Mouse (Mus musculus) limb, embryonic 14.5 days (tissue): ENCODE data around the gene Lin7b. TPM values are rescaled to one million over a fixed set of nuclear protein-coding genes. Genes with fewer than 3 reads are reported as not detected.
A peak's percentile ranks its signal among the peaks of the same experiment; 100 is the strongest.

Experiments used
- ATAC-seq: fragments of 200-750 bp; cut with Nextera tagmentation; 2 replicates; pipeline ENCODE4 v1.8.0; 2017; ENCODE audit warnings: low read depth, moderate number of reproducible peaks, moderate TSS enrichment; ENCODE audit not compliant: low FRiP score
- DNase-seq: peaks from one replicate; pipeline ENCODE4 v3.0.0-alpha.2; 2015; ENCODE audit warnings: low spot score
- H3K27ac ChIP-seq: fragments of 300-500 bp; sonication (generic); replicated peaks from 2 replicates; pipeline ENCODE4 v1.5.1; 2014; ENCODE audit warnings: low read depth, mild to moderate bottlenecking, low read length, moderate library complexity, mixed read lengths
- H3K27me3 ChIP-seq: fragments of 300-500 bp; sonication (generic); 2 replicates; pipeline ENCODE4 v1.6.1; 2014; ENCODE audit warnings: low read length, mixed read lengths; ENCODE audit not compliant: control insufficient read depth, insufficient read depth
- H3K36me3 ChIP-seq: fragments of 300-500 bp; sonication (generic); 2 replicates; pipeline ENCODE4 v1.6.1; 2014; ENCODE audit warnings: mild to moderate bottlenecking, low read length, moderate library complexity, mixed read lengths; ENCODE audit not compliant: control insufficient read depth, insufficient read depth
- H3K4me1 ChIP-seq: fragments of 300-500 bp; sonication (generic); 2 replicates; pipeline ENCODE4 v1.6.1; 2014; ENCODE audit warnings: antibody characterized with exemption, low read length, mixed read lengths; ENCODE audit not compliant: control insufficient read depth, insufficient read depth
- H3K4me2 ChIP-seq: fragments of 300-500 bp; sonication (generic); replicated peaks from 2 replicates; pipeline ENCODE4 v1.6.1; 2014; ENCODE audit warnings: low read depth, mild to moderate bottlenecking, low read length, moderate library complexity; ENCODE audit not compliant: severe bottlenecking
- H3K4me3 ChIP-seq: fragments of 300-500 bp; sonication (generic); replicated peaks from 2 replicates; pipeline ENCODE4 v1.5.1; 2014; ENCODE audit warnings: low read length
- H3K9ac ChIP-seq: fragments of 300-500 bp; sonication (generic); 2 replicates; pipeline ENCODE4 v1.6.1; 2014; ENCODE audit warnings: mild to moderate bottlenecking, low read depth, low read length, moderate library complexity; ENCODE audit not compliant: severe bottlenecking
- H3K9me3 ChIP-seq: fragments of 300-500 bp; sonication (generic); 2 replicates; pipeline ENCODE4 v1.6.1; 2016; ENCODE audit warnings: low read length; ENCODE audit not compliant: control insufficient read depth
- POLR2A ChIP-seq: fragments of 200-500 bp; IDR thresholded peaks from 2 replicates; pipeline ENCODE4 v1.8.0; 2012; ENCODE audit warnings: inconsistent platforms, mild to moderate bottlenecking, moderate library complexity, borderline replicate concordance; ENCODE audit not compliant: insufficient read depth, insufficient read length; ENCODE audit errors: extremely low read depth
- WGBS: fragments of 180-500 bp; shearing (Covaris S2); extraction: QIAGEN DNeasy Blood & Tissue Kit; methylation state at CpG from one replicate; pipeline ENCODE4 v1.1.7; 2014; 5-methylcytosine and 5-hydroxymethylcytosine counted together
- polyA plus RNA-seq, 2 experiments: library from polyadenylated mRNA; depleted of rRNA in 1 of 2; stranded (reverse) in 1 of 2; unstranded in 1 of 2; fragments of >200 nt; fragmentation: Nextera tagmentation in 1 of 2; extraction: Ambion mirVana in 1 of 2; gene quantifications; 2 replicates each; pipeline versions ENCODE4 v1.2.1 to v1.2.3; 2012 to 2014

Lin7b gene
- polyA plus RNA-seq, 2 experiments = 1.7 to 4.7 TPM

DNA sequence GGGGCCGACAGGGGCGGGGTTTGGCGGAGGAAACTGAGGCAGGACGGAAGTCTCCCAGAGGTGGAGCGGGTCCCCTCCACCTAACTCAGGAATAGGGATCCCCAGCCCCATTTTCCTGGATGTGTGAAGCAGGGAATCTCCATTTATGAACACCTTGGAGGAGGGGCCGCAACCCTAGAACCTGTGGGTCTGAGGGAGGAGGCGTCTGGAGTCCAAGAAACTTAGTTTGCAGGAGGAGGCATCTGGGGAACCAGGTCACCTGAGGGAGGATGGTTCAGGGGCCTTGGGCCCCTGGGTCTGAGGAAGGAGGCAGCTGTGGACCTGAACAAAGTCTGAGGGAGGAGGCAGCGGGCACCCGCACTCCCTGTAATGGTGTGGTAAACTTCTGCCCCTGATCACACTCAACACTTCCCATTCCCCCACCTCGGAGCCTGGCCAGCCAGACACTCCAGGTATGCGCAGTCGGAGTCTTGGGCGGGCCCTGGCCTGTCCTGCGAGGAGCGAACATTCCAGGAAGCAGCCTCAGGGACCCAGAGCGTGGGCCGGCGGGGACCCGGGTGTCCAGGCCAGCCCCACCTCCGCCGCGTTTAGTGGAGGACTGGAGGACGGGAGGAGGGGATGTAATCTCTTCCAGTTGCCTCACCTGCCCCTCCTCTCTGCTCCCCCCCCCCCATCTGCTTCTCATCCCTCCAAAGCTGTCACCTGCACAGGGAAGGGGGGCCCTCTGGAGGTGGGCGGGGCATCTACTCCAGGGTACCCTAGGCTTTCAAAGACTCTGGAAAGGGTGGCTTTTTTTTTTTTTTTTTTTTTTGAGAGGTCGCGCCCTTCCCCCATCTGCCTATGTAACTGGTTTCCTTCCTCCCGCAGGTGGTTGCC lies 43.7 kb upstream of the Lin7b start:
- Histone ChIP-seq H3K9ac (peak overlapping the region; percentile 68), H3K27ac (no peak overlapping the region; the same call in 1 of the 2 replicates), H3K27me3 (peaks cover 62% of the 10 kb centered on the region), H3K36me3 (no peaks in the 10 kb centered on the region), H3K4me1 (peaks cover 4% of the 10 kb centered on the region), H3K9me3 (no peaks in the 10 kb centered on the region), H3K4me2 (peak overlapping the region; percentile 83), H3K4me3 (peak overlapping the region; percentile 58)
- DNase-seq (peak; percentile 18), ATAC-seq (peak; percentile 20)
- no peak for TF ChIP-seq POLR2A
- WGBS = 2% methylated on average over 21 of the region's 27 CpGs

DNA sequence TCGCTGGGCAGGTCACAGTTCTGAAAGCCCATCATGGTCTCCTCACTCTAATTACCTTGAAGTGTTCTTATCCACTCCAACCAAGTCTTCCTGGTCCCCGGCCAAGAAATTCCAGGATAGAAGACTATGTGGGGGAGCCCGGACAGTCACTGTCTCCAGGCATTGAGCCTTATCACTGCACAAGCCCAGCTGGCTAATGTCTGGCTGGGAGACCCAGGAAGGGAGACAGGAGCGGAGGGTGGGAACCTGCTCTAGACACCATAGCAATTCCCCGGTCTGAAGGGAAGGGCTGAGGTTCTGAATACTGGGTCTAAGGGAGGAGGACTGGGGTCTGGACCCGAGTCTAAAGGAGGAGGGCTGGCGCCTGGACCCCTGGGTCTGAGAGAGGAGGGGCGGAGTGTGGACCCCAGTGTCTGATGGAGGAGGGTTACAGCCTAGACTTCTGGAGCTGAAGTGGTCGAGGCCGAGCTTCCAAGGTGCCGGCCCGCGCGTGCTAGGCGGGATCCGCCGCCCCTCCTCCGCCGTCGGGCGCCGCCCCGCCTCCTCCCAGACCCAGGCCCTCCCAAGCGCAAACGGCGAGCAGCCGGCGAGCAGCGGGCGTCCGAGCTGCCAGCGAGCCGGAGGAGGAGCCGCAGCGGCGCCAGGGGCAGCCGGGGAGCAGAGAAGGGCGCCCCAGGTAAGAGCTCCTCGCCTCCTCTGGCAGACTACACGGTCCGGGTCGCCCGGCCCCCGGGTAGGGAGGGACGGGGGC lies 42.9 kb upstream of the Lin7b start, which contains the start of gene Ntf5:
TSS of gene Ntf5 (plus strand) at position 583 of the 751 bp plus-strand sequence.
- 5% methylated on average over 37 of the region's 45 CpGs for WGBS
- peak; percentile 58 for ATAC-seq

DNA sequence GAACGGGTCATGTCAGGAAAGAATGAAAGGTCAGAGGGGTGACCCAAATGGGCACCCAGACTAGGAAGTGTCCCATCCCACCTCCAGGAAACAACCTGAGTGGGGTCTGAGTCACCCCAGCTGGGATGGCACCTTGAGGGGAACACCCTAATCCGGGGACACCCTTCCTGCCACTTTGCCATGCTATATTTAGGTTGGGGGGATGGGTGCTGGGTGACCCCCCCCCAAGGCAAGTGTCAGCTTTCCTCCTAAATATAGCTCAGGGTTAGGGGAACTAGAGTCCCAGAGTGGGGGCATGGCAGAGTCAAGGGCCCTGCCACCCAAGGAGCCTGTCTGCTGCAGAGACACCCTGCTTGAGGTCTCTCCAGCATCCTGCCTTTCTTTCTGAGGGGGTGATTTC lies 42.0 kb upstream of the Lin7b start:
- Histone ChIP-seq H3K9me3 (no peaks in the 10 kb centered on the region), H3K27ac (no peak overlapping the region), H3K4me2 (no peak overlapping the region), H3K4me3 (no peak overlapping the region), H3K27me3 (peaks cover 76% of the 10 kb centered on the region), H3K36me3 (no peaks in the 10 kb centered on the region), H3K9ac (no peak overlapping the region), H3K4me1 (peaks cover 4% of the 10 kb centered on the region)
- DNase-seq (no peak), ATAC-seq (no peak)
- no peak for TF ChIP-seq POLR2A
- WGBS = 81% methylated on average over 2 of the region's 2 CpGs

More for the DNA sequence above, 42.9 kb upstream of the Lin7b start, which contains the start of gene Ntf5:
- H3K4me1 ChIP-seq = peaks cover 4% of the 10 kb centered on the region
- peak within 1 kb of the TSS; percentile 83 for H3K4me2 ChIP-seq
- peaks cover 67% of the 10 kb centered on the region for H3K27me3 ChIP-seq
- no peaks in the 10 kb centered on the region for H3K36me3 ChIP-seq
- H3K9me3 ChIP-seq = no peaks in the 10 kb centered on the region
- TF ChIP-seq POLR2A = no peak
- peak within 1 kb of the TSS; percentile 58 for H3K4me3 ChIP-seq
- peak within 1 kb of the TSS; percentile 68 for H3K9ac ChIP-seq
- H3K27ac ChIP-seq = no peak within 1 kb of the TSS; the same call in 1 of the 2 replicates
- DNase-seq = no peak

DNA sequence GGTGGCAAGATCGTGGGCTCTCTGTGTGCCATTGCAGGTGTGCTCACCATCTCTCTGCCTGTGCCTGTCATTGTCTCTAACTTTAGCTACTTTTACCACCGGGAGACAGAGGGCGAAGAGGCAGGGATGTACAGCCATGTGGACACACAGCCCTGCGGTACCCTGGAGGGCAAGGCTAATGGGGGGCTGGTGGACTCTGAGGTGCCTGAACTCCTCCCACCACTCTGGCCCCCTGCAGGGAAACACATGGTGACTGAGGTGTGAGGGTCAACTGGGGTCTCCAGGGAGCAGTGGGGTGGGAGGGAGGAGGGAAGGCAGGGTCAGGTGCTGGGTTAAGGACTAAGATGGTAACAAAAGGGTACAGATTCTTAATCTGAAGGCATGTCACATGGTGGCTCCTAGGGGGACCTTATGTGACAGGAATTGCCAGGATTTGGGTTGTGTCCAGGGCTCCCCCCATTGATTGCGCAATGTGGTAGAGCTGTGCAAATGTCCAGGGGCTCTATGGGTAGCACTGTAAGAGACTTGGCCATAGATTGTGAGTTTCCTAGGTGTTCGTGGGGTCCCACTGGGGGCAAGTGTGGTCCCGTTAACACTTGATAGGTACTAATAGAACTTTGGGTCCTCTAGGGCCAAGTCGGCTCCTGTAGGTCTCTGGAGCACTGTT lies 39.2 kb upstream of the Lin7b start:
- no peak overlapping the region for H3K9ac ChIP-seq
- H3K4me3 ChIP-seq = no peak overlapping the region
- H3K9me3 ChIP-seq = no peaks in the 10 kb centered on the region
- WGBS = 83% methylated on average over 8 of the region's 8 CpGs
- no peak overlapping the region for H3K27ac ChIP-seq
- H3K27me3 ChIP-seq = peaks cover 74% of the 10 kb centered on the region
- ATAC-seq (no peak), DNase-seq (no peak)
- peaks cover 7% of the 10 kb centered on the region for H3K4me1 ChIP-seq
- H3K36me3 ChIP-seq = no peaks in the 10 kb centered on the region
- TF ChIP-seq POLR2A = no peak
- no peak overlapping the region for H3K4me2 ChIP-seq

DNA sequence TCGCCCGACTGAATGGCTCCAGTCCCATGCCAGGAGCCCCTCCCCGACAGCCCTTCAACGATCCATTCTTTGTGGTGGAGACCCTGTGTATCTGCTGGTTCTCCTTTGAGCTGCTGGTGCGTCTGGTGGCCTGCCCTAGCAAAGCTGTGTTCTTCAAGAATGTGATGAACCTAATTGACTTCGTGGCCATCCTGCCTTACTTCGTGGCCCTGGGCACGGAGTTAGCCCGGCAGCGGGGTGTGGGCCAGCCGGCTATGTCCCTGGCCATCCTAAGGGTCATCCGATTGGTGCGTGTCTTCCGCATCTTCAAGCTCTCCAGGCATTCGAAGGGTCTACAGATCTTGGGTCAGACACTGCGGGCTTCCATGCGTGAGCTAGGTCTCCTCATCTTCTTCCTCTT lies 38.6 kb upstream of the Lin7b start:
- TF ChIP-seq POLR2A = no peak
- 83% methylated on average over 17 of the region's 17 CpGs for WGBS
- no peak for ATAC-seq

More for the DNA sequence above, 38.6 kb upstream of the Lin7b start:
- H3K27me3 ChIP-seq = peaks cover 67% of the 10 kb centered on the region
- no peak overlapping the region for H3K4me2 ChIP-seq
- no peak overlapping the region for H3K27ac ChIP-seq
- H3K9ac ChIP-seq = no peak overlapping the region
- H3K9me3 ChIP-seq = no peaks in the 10 kb centered on the region
- H3K4me3 ChIP-seq = no peak overlapping the region
- H3K36me3 ChIP-seq = no peaks in the 10 kb centered on the region
- DNase-seq = no peak
- H3K4me1 ChIP-seq = peaks cover 5% of the 10 kb centered on the region
